8 mouse cellular contexts compared by ENCODE assay signal in the genomic region with DNA sequence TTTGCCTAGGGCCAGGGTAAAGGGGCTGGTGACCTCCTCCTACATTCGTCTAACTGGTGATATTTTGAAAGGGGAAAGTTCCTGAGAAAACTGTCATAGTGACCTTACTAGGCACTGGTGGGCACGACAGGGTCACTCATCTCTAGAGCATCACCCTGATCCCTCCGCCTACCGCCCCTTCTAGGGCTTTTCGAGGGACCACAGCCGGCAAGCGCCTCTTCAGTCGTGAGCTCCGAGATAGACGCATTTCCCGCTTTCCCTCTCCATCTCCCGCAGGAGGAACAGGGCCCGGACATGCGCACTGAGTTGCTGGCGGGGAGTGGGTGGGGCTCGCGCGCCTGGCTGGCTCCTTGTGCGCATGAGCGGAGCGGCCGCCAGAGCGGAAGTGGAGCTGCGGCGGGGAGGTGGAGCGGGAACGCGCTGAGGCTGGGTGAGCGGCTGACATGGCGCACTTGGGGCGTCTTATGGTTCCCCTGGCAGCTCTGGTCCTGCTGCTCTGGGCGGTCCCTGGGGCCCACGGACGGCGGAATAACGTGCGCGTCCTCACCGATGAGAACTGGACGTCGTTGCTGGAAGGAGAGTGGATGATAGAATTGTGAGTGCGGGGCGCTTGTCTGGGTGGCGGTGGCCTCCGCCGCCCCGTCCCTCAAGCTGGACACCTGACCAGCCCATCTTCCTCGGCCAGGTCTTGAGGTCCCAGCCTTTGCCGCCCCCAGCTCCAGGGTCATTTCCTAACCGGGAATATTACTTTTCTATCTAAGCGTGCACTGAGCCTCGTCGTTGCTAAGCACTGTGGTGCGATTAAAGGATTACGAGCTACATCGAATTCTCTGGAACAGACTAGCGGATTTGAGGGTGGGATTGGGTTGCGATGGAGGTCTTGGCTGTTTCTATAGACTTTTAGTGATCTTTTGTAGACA. TPM values are rescaled to one million over a fixed set of nuclear protein-coding genes. Genes with fewer than 3 reads are reported as not detected.
DNase-seq lines count a peak whose midpoint lies in the region; ATAC-seq lines count a peak whose summit lies in the region.

A gene (plus strand): TSS at position 370 of the 920 bp plus-strand sequence.

- DNase-seq in MEL-GATA-1-ER (ENCODE audit: extremely low read depth, low read depth), result peak; percentile 71
- DNase-seq in cerebellum, adult 8-10 months, result peak; percentile 98
- DNase-seq in forelimb bud, embryonic 11.5 days (ENCODE audit: low read depth, low spot score), result peak; percentile 94
- DNase-seq in layer of hippocampus, adult 9-10 months (ENCODE audit: low spot score), result peak; percentile 91
- DNase-seq in ovary, postnatal 10 days (ENCODE audit: low spot score), result peak; percentile 98
- peak; percentile 92 to 96 for DNase-seq in thymus, postnatal 10 days (ENCODE audit: low spot score in 2 of 2)

- H3K27me3 ChIP-seq in lung, embryonic 16.5 days (ENCODE audit: control insufficient read depth, insufficient read depth, low read depth, low read length), result no peaks in the 10 kb centered on the region

- H3K4me2 ChIP-seq in lung, embryonic 16.5 days (ENCODE audit: low read depth, low read length), result peak within 1 kb of the TSS; percentile 72

- ATAC-seq in hematopoietic stem cell, adult 5-6 weeks (replicated peaks in 1 of 2; ENCODE audit: insufficient read depth in 1 of 2, low FRiP score in 2 of 2, low TSS enrichment in 1 of 2, low read depth in 1 of 2, poor library complexity in 2 of 2, severe bottlenecking in 2 of 2), result peak; percentile 94 to 97
- ATAC-seq in lung, embryonic 16.5 days (ENCODE audit: low read depth), result peak; percentile 99

- peak within 1 kb of the TSS; percentile 69 for H3K27ac ChIP-seq in lung, embryonic 16.5 days (ENCODE audit: low read length)

- peaks cover 12% of the 10 kb centered on the region for H3K4me1 ChIP-seq in lung, embryonic 16.5 days (replicated peaks; ENCODE audit: control insufficient read depth, insufficient read depth, low read length)

- H3K4me3 ChIP-seq in lung, embryonic 16.5 days (ENCODE audit: low read length), result peak within 1 kb of the TSS; percentile 81

- H3K9me3 ChIP-seq in lung, embryonic 16.5 days (ENCODE audit: control insufficient read depth, low read length), result no peaks in the 10 kb centered on the region

- peak within 1 kb of the TSS; percentile 86 for H3K9ac ChIP-seq in lung, embryonic 16.5 days (ENCODE audit: low read length)

- WGBS in lung, embryonic 16.5 days, result under 1% methylated on average over 58 of the region's 58 CpGs

- H3K36me3 ChIP-seq in lung, embryonic 16.5 days (ENCODE audit: control insufficient read depth, insufficient read depth, low read length), result peaks cover 3% of the 10 kb centered on the region; the same call in 1 of the 2 replicates

RNA-seq across cellular contexts. Expression of the gene that starts here (rescaled TPM):
- total RNA-seq in hematopoietic stem cell, adult 5-6 weeks (2017), result 75.9 and 99.0 TPM in 2 replicates
- polyA plus RNA-seq in lung, embryonic 16.5 days (2015; fragmentation: Nextera tagmentation; extraction: Ambion mirVana), result 121 and 126 TPM in 2 replicates

Comparison
In these comparisons a context has a peak if more than half of its experiments do, and no peak if none do; other contexts are left out.
1. Peak in every context shown above with its lines: DNase-seq, ATAC-seq, H3K4me3 ChIP-seq and H3K27ac ChIP-seq.